8 mouse cellular contexts compared by ENCODE assay signal in the genomic region with DNA sequence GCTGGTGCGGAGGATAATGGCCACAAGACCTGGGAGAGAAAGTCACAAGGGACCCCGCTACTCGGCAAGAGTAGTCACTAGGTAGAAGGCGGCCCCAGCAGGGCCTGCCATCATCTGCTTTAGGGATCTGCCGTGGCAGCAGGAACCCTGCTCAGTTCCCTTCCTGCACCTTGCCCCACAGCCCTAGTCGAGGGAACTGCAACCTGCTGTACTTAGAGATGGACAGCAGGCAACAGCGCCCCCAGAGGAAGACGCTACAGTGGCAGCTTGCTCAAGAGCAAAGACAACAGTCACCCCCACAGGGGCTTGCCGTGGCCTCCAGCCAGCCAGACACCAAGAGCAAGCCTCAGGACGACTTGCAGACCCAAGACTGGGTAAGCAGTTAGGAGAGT. TPM values are rescaled to one million over a fixed set of nuclear protein-coding genes. Genes with fewer than 3 reads are reported as not detected.
A peak's percentile ranks its signal among the peaks of the same experiment; 100 is the strongest.
DNase-seq lines count a peak whose midpoint lies in the region; ATAC-seq lines count a peak whose summit lies in the region.

No protein-coding gene starts in this region.

- peak; percentile 84 for DNase-seq in MN1 (ENCODE audit: low spot score)
- DNase-seq in cerebellum, adult 9-10 months = peak; percentile 92
- DNase-seq in frontal cortex, adult 2 months (ENCODE audit: extremely low spot score in 1 of 2, low spot score in 1 of 2) = peak; percentile 69 to 91
- peak; percentile 91 for DNase-seq in hindbrain, embryonic 11.5 days (ENCODE audit: low spot score)
- DNase-seq in layer of hippocampus, postnatal 10 days (ENCODE audit: low spot score in 2 of 2) = peak; percentile 94
- peak; percentile 93 for DNase-seq in lung, postnatal 10 days
- DNase-seq in ovary, postnatal 36 days (ENCODE audit: low spot score) = peak; percentile 84
- DNase-seq in thymus, postnatal 25 days = peak; percentile 93

- peak; percentile 81 for ATAC-seq in hindbrain, embryonic 11.5 days (ENCODE audit: low FRiP score)

- no peaks in the 10 kb centered on the region for H3K27me3 ChIP-seq in hindbrain, embryonic 11.5 days (ENCODE audit: control insufficient read depth, insufficient read depth, low read length)

- H3K4me2 ChIP-seq in hindbrain, embryonic 11.5 days (replicated peaks; ENCODE audit: low read depth, low read length) = peak overlapping the region; percentile 80

- H3K27ac ChIP-seq in hindbrain, embryonic 11.5 days (ENCODE audit: low read depth, low read length) = peak overlapping the region; percentile 87

- H3K9ac ChIP-seq in hindbrain, embryonic 11.5 days (ENCODE audit: low read depth, low read length) = peak overlapping the region; percentile 66

- 4% methylated on average over 10 of the region's 10 CpGs for WGBS in hindbrain, embryonic 11.5 days

- no peaks in the 10 kb centered on the region for H3K9me3 ChIP-seq in hindbrain, embryonic 11.5 days (ENCODE audit: control insufficient read depth, low read length)

- H3K4me1 ChIP-seq in hindbrain, embryonic 11.5 days (replicated peaks; ENCODE audit: control insufficient read depth, insufficient read depth, low read length) = peaks cover 5% of the 10 kb centered on the region

- 0 out of 2 replicates have a peak, but pooled peaks cover 5% of the 10 kb centered on the region for H3K36me3 ChIP-seq in hindbrain, embryonic 11.5 days (ENCODE audit: control insufficient read depth, insufficient read depth, low read length)

- H3K4me3 ChIP-seq in hindbrain, embryonic 11.5 days (ENCODE audit: low read depth, low read length) = peak overlapping the region; percentile 46

RNA-seq across cellular contexts. Expression of a gene that starts 0.8 kb away (rescaled TPM):
- 0.20 and 0.27 TPM in 2 replicates for polyA plus RNA-seq in frontal cortex, adult 2 months (2012; rRNA removed)
- polyA plus RNA-seq in hindbrain, embryonic 11.5 days (2014; fragmentation: Nextera tagmentation; extraction: Ambion mirVana) = 0.26 TPM in 1 of 2 replicates, not detected in the other
- total RNA-seq in layer of hippocampus, postnatal 10 days (2021) = under 1 TPM; 0.45 to 0.64 TPM

RNA-seq across cellular contexts. Expression of a gene that starts 23.0 kb away (rescaled TPM):
- 66.4 and 69.3 TPM in 2 replicates for polyA plus RNA-seq in frontal cortex, adult 2 months (2012; rRNA removed)
- 17.2 and 19.4 TPM in 2 replicates for polyA plus RNA-seq in hindbrain, embryonic 11.5 days (2014; fragmentation: Nextera tagmentation; extraction: Ambion mirVana)
- 10 to 100 TPM; 87.3 to 89.5 TPM for total RNA-seq in layer of hippocampus, postnatal 10 days (2021)

Comparison
In these comparisons a context has a peak if more than half of its experiments do, and no peak if none do; other contexts are left out.
1. Peak in every context shown above with its lines: DNase-seq, ATAC-seq, H3K4me3 ChIP-seq and H3K27ac ChIP-seq.